Mouse (Mus musculus): ENCODE measurements around the gene 1700125H20Rik. TPM values are rescaled to one million over a fixed set of nuclear protein-coding genes. Genes with fewer than 3 reads are reported as not detected.
"Not testable (repeated sequence)": the region's sequence is repeated elsewhere in the genome, so short reads cannot be mapped to it uniquely, and the experiment has no call there.

1700125H20Rik gene
- total RNA-seq (2021), result 1 to 10 TPM in 1 of 2 experiments, under 1 TPM in 1; 0.62 to 1.3 TPM
- long read RNA-seq, experiment 1, result 0 reads
- long read RNA-seq, experiment 2, partial matches to known transcripts, result 0 of 5 reads
- long read RNA-seq, experiment 2, other reads (novel, unspliced or antisense), result 5 of 5 reads

DNA sequence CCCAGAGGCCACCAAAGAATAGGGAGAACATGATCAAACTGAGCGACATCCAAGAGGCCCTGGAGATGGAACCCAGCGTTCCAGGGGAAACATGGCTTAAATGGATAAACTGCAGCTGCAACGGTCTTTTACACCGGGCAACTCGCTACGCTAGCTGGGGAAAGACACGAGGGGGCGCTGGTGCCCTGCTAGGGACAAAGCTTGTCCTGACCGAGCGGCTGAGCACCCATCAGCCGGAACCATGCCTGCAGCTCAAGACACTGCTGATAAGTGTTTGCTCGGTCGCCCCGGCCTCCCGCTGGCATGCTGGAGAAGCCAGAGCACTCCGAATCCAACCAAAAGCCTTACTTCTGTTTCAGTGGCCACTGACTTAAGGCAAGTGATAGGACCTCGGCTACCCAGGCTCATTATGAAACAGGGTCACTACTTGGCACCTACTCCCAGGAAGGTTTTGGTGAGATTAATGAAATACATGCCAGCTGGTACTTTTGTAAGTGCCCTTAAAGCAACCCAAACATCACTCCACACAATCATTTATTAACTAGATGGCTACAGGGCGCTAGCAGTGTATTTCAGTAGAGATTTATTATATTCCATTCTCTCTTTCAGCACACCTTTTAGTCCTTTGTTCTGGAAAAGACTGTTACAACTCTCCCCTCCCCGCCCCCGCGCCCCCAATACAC is at the start of gene 1700125H20Rik:
Gene 1700125H20Rik, plus strand, starts transcription at position 347 of the 683 bp plus-strand sequence.
- DNase-seq (ENCODE audit: low spot score in 2 of 2), result peak; percentile 76 to 87

- DNase-seq (ENCODE audit: low spot score in 2 of 2), result no peak
Measured at GRCm38 (mm10) chr11:85122073-85122472, 48.1 kb upstream of the 1700125H20Rik start.

GRCm38 (mm10) chr11:85123267-85123992 is 46.8 kb upstream of the 1700125H20Rik start:
- DNase-seq (ENCODE audit: low spot score in 2 of 2), result no peak

GRCm38 (mm10) chr11:85126257-85127102 is 43.7 kb upstream of the 1700125H20Rik start:
- DNase-seq (ENCODE audit: low spot score in 2 of 2), result no peak

GRCm38 (mm10) chr11:85128883-85129282 is 41.3 kb upstream of the 1700125H20Rik start:
- DNase-seq (ENCODE audit: low spot score in 2 of 2), result no peak

DNA sequence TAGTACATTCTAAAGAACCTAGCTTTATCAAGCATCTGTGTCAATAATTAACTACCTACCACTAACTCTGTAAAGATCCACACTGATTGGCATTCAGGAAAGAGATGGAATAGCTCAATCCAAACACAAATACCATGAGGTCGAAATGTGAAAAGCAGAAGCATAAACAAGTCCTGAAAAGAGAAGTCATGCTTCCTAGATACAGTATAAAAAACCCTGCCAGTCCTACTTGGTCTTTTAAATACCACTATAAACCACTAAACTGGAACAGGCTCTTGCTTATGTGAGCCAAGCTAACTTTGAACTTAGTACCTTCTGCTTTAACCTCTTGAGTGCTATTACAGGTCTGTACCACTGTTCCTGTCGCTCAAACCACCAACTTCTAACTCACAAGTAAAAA is 38.7 kb upstream of the 1700125H20Rik start:
- no peak for DNase-seq (ENCODE audit: low spot score in 2 of 2)

DNA sequence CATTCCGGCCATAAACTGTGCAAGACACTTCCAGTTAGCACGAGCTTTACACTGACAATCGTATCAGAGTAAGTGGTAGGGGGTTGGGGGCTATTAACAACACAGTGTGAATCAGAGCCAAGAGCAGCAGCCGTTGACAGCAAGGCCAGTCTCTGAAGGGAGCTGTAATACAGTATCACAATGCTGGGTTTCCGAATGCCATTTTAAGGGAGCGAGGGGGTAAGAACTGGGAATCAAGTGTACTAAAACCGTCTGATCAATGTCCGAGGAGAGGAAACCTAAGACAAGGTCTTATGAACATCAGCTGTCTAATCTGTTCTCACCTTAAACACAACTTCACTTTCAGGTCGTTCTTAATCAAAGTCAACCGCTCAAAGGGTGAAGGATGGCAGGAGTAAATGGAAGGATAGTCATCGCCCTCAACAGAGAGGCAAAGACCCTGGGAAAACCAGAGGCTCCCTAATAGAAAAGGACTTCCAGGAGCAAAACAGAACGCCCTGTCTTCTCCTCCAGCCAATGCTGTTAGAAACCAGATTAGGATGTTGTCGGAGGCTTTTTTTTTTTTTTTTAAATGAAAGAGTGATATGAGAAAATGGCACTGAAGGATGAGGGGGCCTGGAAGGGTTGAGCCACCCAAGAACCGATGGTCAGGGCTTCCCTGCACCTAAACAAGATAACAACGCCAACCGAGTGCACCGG is 31.3 kb upstream of the 1700125H20Rik start:
- no peak for DNase-seq (ENCODE audit: low spot score in 2 of 2)

DNA sequence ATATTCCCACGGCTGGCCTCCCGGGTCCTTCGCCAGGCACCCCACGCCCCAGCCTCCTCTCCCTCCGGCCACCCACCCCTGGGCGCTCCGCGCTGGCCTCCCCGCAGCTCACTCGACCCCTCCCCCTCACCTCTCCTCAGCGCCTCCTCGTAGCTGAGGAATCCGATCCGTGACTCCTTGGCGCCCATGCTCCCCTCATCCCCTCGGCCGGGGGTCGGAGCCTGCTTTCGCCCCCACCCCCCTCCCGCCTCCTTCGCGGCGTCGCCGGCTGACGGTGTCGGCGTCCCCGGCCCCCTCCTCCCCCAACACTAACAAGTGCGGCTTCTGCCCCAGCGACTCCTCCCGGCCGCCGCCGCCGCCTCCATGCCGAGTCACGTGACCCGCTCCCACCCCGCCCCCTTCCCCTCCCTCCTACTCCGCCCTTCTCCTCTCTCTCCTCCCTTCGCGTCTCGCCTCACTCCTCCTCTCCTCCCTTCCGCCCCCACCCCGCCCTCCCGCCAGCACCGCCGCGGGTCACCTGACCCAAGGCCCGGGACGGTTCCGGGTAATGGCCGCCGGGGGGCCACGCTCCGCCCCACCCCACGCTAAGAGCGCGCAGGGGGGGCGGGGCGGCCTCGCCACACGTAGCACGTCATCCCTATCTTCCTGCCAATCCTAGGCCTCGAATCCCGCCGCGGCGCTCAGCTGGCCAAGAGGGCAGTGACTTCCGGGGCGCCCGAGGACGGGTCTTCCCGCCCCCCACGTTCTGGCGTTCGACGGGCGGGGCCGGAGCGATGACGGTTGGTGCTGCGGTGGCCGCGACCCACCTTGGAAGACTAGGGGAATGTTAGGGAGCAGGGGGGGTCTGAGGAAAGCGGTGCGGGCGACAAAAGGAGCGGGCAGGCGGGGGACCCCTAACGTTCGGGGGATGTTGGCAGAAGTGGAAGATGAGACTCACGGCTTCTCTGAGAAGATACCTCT is 30.3 kb upstream of the 1700125H20Rik start, which contains the start of gene Usp32:
Gene Usp32, minus strand, starts transcription at position 581 of the 960 bp plus-strand sequence.
- DNase-seq (ENCODE audit: low spot score in 2 of 2), result peak; percentile 81 to 95

DNA sequence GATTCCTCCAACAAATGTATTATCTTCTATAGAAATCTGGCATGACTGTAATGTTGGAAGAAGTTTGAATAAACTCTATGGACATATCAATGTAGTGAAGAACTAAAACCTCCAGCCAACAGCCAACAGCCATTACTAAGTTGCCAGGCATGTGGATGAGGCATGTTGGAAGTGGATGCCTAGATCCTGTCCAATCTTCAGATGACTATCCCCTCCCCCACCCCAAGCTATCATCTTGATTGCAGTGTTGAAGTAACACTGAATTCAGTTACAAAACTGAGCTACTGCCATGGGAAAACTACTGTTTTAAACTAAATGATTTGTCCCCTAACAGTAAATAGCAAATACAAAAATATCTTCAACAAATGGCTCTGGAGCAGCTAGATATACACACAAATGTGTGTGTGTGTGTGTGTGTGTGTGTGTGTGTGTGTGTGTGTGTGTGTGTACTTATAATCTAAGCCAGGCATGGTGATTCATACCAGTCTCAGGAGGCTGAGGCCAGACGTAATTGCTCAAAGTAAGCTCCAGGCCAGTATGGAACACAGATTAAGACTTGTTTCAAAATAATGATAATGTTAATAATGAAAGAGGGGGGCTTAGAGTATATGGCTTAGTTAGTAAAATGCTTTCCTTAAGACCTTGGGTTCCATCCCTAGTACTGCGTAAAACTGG is 17.8 kb upstream of the 1700125H20Rik start:
- DNase-seq (ENCODE audit: low spot score in 2 of 2), result no peak

DNA sequence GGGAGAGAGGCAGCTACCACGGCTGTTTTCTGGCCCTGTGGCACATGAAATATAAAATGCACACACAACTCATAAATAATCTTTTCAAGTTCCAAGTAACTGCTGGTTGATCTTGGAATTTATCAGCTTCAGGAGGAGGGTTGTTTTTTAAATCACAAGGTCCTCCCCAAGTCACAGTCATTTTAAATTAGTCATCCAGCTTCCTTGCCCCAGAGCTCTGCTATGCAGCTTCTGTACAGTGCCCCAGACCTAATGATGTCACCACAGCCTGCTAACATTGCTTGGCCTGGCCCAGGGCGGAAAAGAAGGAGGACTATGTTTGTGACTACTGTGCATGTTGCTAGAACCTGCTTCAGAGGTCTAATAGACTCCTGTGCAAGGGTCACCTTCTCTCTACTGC is 12.9 kb upstream of the 1700125H20Rik start:
- no peak for DNase-seq (ENCODE audit: low spot score in 2 of 2)

GRCm38 (mm10) chr11:85163014-85163413 is 7.2 kb upstream of the 1700125H20Rik start:
- DNase-seq (ENCODE audit: low spot score in 2 of 2), result not testable (repeated sequence)

GRCm38 (mm10) chr11:85164371-85164770 is 5.8 kb upstream of the 1700125H20Rik start:
- DNase-seq (ENCODE audit: low spot score in 2 of 2), result no peak

- DNase-seq (ENCODE audit: low spot score in 2 of 2), result no peak
Measured at GRCm38 (mm10) chr11:85167503-85167902, 2.7 kb upstream of the 1700125H20Rik start.

GRCm38 (mm10) chr11:85170833-85171232 is 629 bp downstream of the 1700125H20Rik start:
- no peak for DNase-seq (ENCODE audit: low spot score in 2 of 2)

- no peak for DNase-seq (ENCODE audit: low spot score in 2 of 2)
Measured at GRCm38 (mm10) chr11:85175941-85176340, 5.7 kb downstream of the 1700125H20Rik start.

DNA sequence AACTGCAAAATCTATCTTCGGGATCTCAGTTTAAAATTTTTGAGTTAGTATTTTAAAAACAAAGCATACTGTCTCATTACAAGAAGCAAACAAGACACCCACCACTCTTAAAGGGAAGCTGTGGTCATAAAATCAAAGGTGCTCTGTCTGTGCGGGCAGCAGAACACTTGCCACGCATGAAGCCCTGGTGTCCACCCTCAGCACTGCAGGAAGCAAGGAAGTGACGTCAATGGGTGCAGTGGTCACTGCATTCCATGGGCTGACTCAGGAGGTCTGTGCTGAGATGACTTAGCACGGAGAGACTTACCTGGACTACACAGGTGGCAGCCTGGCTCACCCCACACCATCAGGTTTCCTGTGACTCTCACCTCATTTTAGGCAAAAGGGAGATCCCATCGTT is 7.6 kb downstream of the 1700125H20Rik start:
- DNase-seq (ENCODE audit: low spot score in 2 of 2), result no peak

- no peak for DNase-seq (ENCODE audit: low spot score in 2 of 2)
Measured at GRCm38 (mm10) chr11:85178413-85178812, 8.2 kb downstream of the 1700125H20Rik start.

DNA sequence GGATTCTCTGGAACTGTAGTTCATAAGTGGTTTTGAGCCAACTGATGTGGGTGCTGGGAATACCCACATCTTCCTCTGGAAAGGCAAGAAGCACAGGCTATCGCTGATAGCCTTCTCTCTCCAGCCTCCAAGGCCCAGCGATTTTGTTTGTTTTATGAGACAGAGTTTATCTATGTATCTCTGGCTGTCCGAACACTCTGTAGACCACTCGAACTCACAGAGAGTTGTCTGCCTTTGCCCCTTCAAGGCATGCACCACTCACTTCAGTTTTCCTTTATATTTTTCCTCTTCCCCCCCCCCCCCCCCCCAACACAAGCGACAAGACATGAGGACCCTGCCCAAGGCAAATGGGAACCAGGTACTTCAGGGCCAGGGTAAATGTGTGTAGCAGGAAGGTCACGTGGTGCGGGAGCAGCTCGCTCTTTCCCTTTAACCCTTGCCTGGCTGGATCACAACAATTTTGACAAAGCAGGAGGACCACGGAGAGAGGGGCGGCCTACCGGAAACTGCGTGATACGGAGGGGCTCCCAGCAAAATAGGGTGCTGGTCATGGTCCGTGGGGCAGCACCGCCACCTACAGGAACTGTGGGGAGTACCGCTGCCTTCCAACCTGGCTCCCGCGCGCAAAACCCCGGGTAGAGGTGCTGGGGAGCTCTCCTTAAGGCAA is 12.5 kb downstream of the 1700125H20Rik start:
- peak; percentile 49 to 63 for DNase-seq (ENCODE audit: low spot score in 2 of 2)

Data from adrenal gland, postnatal 4 days (tissue).